In the genomic region with DNA sequence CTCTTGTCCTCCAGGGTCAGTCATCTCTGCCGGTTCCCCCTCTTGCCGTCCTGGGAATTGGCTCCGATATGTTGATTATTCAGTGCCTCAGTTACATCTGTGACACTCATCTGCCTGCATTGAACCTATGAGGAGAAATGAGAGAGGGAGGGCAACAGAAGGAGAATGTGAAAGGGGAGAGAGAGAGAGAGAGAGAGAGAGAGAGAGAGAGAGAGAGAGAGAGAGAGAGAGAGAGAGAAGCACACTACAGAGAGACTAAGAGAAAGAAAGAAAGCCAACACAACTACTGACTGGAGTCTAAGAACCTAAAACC, we compare ENCODE assay signal across 11 mouse cellular contexts.
DNase-seq lines count a peak whose midpoint lies in the region; ATAC-seq and TF ChIP-seq lines count a peak whose summit lies in the region.
"Had no signal": no experiment of that assay in that cellular context is flagged by ENCODE, and none has a peak within 500 bp of the region (broad histone marks: within the 10 kb centered on the region; RNA-seq: fewer than 3 reads in every experiment).

No protein-coding gene starts in this region.

- peak overlapping the region; percentile 61 for H3K4me2 ChIP-seq in midbrain, embryonic 13.5 days (replicated peaks)
- H3K4me2 ChIP-seq: heart, embryonic 15.5 days had no signal

- H3K4me3 ChIP-seq in cerebellum, adult 2 months (replicated peaks; ENCODE audit: insufficient read depth, low read depth, low read length): peak overlapping the region; percentile 4
- peak overlapping the region; percentile 43 for H3K4me3 ChIP-seq in cortical plate, adult 2 months (ENCODE audit: insufficient read depth, low read length)
- peak overlapping the region; percentile 64 for H3K4me3 ChIP-seq in hindbrain, embryonic 10.5 days
- H3K4me3 ChIP-seq in midbrain, embryonic 13.5 days (replicated peaks): peak overlapping the region; percentile 74
- H3K4me3 ChIP-seq: heart, embryonic 15.5 days had no signal

- DNase-seq in cerebellum, adult 2 months: no peak
- no peak for DNase-seq in cerebellum, postnatal 25 days
- no peak for DNase-seq in hindbrain, embryonic 10.5 days (ENCODE audit: low spot score)
- no peak for DNase-seq in embryo, embryonic 11 days
- no peak for DNase-seq in cerebellum, postnatal 4 days (ENCODE audit: low spot score in 2 of 2)
- DNase-seq in yolk sac, embryonic 10.5 days (ENCODE audit: low spot score): no peak
- DNase-seq: kidney, adult 9 months; thymus, postnatal 14 days had no signal

- H3K4me1 ChIP-seq in cerebellum, adult 2 months (ENCODE audit: control insufficient read depth, insufficient read depth, low read length): no peaks in the 10 kb centered on the region
- no peaks in the 10 kb centered on the region for H3K4me1 ChIP-seq in cortical plate, adult 2 months (ENCODE audit: control insufficient read depth, insufficient read depth, low read length)
- H3K4me1 ChIP-seq in hindbrain, embryonic 10.5 days (replicated peaks): peaks cover 48% of the 10 kb centered on the region
- H3K4me1 ChIP-seq in midbrain, embryonic 13.5 days (replicated peaks): peaks cover 31% of the 10 kb centered on the region

- no peak overlapping the region for H3K27ac ChIP-seq in cerebellum, adult 2 months (ENCODE audit: insufficient read depth, low read length)
- H3K27ac ChIP-seq in cortical plate, adult 2 months (ENCODE audit: insufficient read depth, low read length): no peak overlapping the region
- peak overlapping the region; percentile 92 for H3K27ac ChIP-seq in hindbrain, embryonic 10.5 days
- peak overlapping the region; percentile 99 for H3K27ac ChIP-seq in midbrain, embryonic 13.5 days
- H3K27ac ChIP-seq: heart, embryonic 15.5 days had no signal

- WGBS in cerebellum, adult 2 months: 63% methylated on average over 3 of the region's 3 CpGs
- 21% methylated on average over 3 of the region's 3 CpGs for WGBS in hindbrain, embryonic 10.5 days
- WGBS in midbrain, embryonic 13.5 days: 6% methylated on average over 3 of the region's 3 CpGs

- no peak for TF ChIP-seq CTCF in cerebellum, adult 2 months (IDR thresholded peaks at IDR 0.05; ENCODE audit: borderline replicate concordance, insufficient read depth, low read depth, low read length)
- TF ChIP-seq CTCF in cortical plate, adult 2 months (IDR thresholded peaks at IDR 0.05; ENCODE audit: extremely low read depth, insufficient read depth, low read length): no peak

- ATAC-seq in midbrain, embryonic 13.5 days: peak; percentile 40

- H3K9me3 ChIP-seq in hindbrain, embryonic 10.5 days: no peaks in the 10 kb centered on the region
- no peaks in the 10 kb centered on the region for H3K9me3 ChIP-seq in midbrain, embryonic 13.5 days
- H3K9me3 ChIP-seq: heart, embryonic 15.5 days had no signal

- H3K27me3 ChIP-seq in cerebellum, adult 2 months (ENCODE audit: control insufficient read depth, insufficient read depth, low read length): no peaks in the 10 kb centered on the region; the same call in 1 of the 2 replicates
- H3K27me3 ChIP-seq in hindbrain, embryonic 10.5 days (ENCODE audit: insufficient read depth, poor library complexity, severe bottlenecking): peaks cover 15% of the 10 kb centered on the region
- peaks cover 9% of the 10 kb centered on the region; the same call in 1 of the 2 replicates for H3K27me3 ChIP-seq in midbrain, embryonic 13.5 days

- no peak for TF ChIP-seq POLR2A in cerebellum, adult 2 months (IDR thresholded peaks at IDR 0.05; ENCODE audit: borderline replicate concordance, insufficient read depth, low read length)
- no peak for TF ChIP-seq POLR2A in cortical plate, adult 2 months (IDR thresholded peaks at IDR 0.05; ENCODE audit: extremely low read depth, insufficient read depth, low read length)

- H3K36me3 ChIP-seq in hindbrain, embryonic 10.5 days: no peaks in the 10 kb centered on the region
- H3K36me3 ChIP-seq in midbrain, embryonic 13.5 days: no peaks in the 10 kb centered on the region
- H3K36me3 ChIP-seq: heart, embryonic 15.5 days had no signal

- peak overlapping the region; percentile 97 for H3K9ac ChIP-seq in midbrain, embryonic 13.5 days (replicated peaks)
- H3K9ac ChIP-seq: heart, embryonic 15.5 days had no signal

Comparison
In these comparisons a context has a peak if more than half of its experiments do, and no peak if none do; other contexts are left out.
1. H3K27ac ChIP-seq: peak in hindbrain, embryonic 10.5 days (single experiment) and midbrain, embryonic 13.5 days (single experiment); none in cerebellum, adult 2 months (single experiment) and cortical plate, adult 2 months (single experiment).
2. H3K4me3 ChIP-seq: peak in every context shown above with its lines; median percentile 74 in midbrain, embryonic 13.5 days; 64 in hindbrain, embryonic 10.5 days; 43 in cortical plate, adult 2 months; 4 in cerebellum, adult 2 months.